Mouse (Mus musculus) intestine, postnatal 0 days (tissue): Measurements from ENCODE around the gene Efhd1. TPM values are rescaled to one million over a fixed set of nuclear protein-coding genes. Genes with fewer than 3 reads are reported as not detected.

Experiments used
- ATAC-seq: fragments of 200-750 bp; cut with Nextera tagmentation; 2 replicates; pipeline ENCODE4 v1.8.0; 2017; ENCODE audit warnings: mild to moderate bottlenecking, moderate TSS enrichment, moderate library complexity
- H3K27ac ChIP-seq: fragments of 300-500 bp; sonication (generic); 2 replicates; pipeline ENCODE4 v1.5.1; 2014; ENCODE audit warnings: mild to moderate bottlenecking, low read depth, low read length, moderate library complexity
- H3K27me3 ChIP-seq: fragments of 300-500 bp; sonication (generic); replicated peaks from 2 replicates; pipeline ENCODE4 v1.6.1; 2014; ENCODE audit warnings: low read length, mixed read lengths; ENCODE audit not compliant: control insufficient read depth, insufficient read depth
- H3K36me3 ChIP-seq: fragments of 300-500 bp; sonication (generic); 2 replicates; pipeline ENCODE4 v1.6.1; 2014; ENCODE audit warnings: mild to moderate bottlenecking, moderate library complexity; ENCODE audit not compliant: control insufficient read depth, insufficient read depth
- H3K4me1 ChIP-seq: fragments of 300-500 bp; sonication (generic); replicated peaks from 2 replicates; pipeline ENCODE4 v1.6.1; 2014; ENCODE audit warnings: antibody characterized with exemption, low read length, mixed read lengths; ENCODE audit not compliant: control insufficient read depth, insufficient read depth
- H3K4me2 ChIP-seq: fragments of 300-500 bp; sonication (generic); replicated peaks from 2 replicates; pipeline ENCODE4 v1.6.1; 2014; ENCODE audit warnings: low read depth, mild to moderate bottlenecking, moderate library complexity
- H3K4me3 ChIP-seq: fragments of 300-500 bp; sonication (generic); 2 replicates; pipeline ENCODE4 v1.5.1; 2014; ENCODE audit warnings: low read depth, low read length
- H3K9ac ChIP-seq: fragments of 300-500 bp; sonication (generic); 2 replicates; pipeline ENCODE4 v1.6.1; 2014; ENCODE audit warnings: mild to moderate bottlenecking, low read depth, low read length
- H3K9me3 ChIP-seq: fragments of 300-500 bp; sonication (generic); 2 replicates; pipeline ENCODE4 v1.6.1; 2016; ENCODE audit warnings: mixed run types; ENCODE audit not compliant: control insufficient read depth
- CTCF ChIP-seq: sonication (generic); IDR thresholded peaks from 2 replicates; pipeline ENCODE4 v1.5.1; 2016; ENCODE audit warnings: low read depth, mild to moderate bottlenecking, control low read depth, antibody characterized with exemption, moderate library complexity
- WGBS: fragments of 180-500 bp; shearing (Covaris S2); extraction: QIAGEN DNeasy Blood & Tissue Kit; methylation state at CpG from one replicate; pipeline ENCODE4 v1.1.7; 2014; 5-methylcytosine and 5-hydroxymethylcytosine counted together
- polyA plus RNA-seq: library from polyadenylated mRNA; unstranded; fragments of >200 nt; fragmentation: Nextera tagmentation; extraction: Ambion mirVana; gene quantifications from 2 replicates; pipeline ENCODE4 v1.2.1, GENCODE M21; 2015

Gene Efhd1
- polyA plus RNA-seq, 1 experiment from 2014 or later, result 3.0 TPM

DNA sequence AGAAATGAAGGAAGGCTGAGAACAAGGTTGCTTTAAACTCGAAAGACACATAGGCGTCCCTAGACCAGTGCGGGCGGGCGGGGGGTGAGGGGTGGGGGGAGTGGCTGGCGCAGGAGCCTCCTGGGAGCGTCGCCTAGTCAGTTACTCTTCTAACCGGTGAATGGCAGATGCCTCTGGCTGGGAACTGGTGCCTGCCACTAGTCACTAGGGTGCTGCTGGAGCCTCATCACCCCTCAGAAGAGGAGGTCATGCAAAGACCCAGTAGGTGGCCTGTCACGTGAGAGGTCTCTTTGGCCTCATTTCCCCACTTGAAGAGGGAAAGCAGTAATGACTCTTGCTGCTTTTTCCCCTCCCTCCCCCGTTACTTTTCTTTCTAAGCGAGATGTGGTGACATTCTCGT lies 1.0 kb downstream of the Efhd1 start:
- H3K36me3 ChIP-seq, result no peaks in the 10 kb centered on the region
- H3K9ac ChIP-seq, result no peak overlapping the region
- no peak for ATAC-seq
- H3K4me3 ChIP-seq, result peak overlapping the region; percentile 49
- no peak overlapping the region for H3K27ac ChIP-seq
- under 1% methylated on average over 13 of the region's 13 CpGs for WGBS
- H3K4me2 ChIP-seq, result peak overlapping the region; percentile 87
- no peak for TF ChIP-seq CTCF
- no peaks in the 10 kb centered on the region for H3K9me3 ChIP-seq
- H3K27me3 ChIP-seq, result peaks cover 63% of the 10 kb centered on the region
- H3K4me1 ChIP-seq, result no peaks in the 10 kb centered on the region; the same call in 1 of the 2 replicates

DNA sequence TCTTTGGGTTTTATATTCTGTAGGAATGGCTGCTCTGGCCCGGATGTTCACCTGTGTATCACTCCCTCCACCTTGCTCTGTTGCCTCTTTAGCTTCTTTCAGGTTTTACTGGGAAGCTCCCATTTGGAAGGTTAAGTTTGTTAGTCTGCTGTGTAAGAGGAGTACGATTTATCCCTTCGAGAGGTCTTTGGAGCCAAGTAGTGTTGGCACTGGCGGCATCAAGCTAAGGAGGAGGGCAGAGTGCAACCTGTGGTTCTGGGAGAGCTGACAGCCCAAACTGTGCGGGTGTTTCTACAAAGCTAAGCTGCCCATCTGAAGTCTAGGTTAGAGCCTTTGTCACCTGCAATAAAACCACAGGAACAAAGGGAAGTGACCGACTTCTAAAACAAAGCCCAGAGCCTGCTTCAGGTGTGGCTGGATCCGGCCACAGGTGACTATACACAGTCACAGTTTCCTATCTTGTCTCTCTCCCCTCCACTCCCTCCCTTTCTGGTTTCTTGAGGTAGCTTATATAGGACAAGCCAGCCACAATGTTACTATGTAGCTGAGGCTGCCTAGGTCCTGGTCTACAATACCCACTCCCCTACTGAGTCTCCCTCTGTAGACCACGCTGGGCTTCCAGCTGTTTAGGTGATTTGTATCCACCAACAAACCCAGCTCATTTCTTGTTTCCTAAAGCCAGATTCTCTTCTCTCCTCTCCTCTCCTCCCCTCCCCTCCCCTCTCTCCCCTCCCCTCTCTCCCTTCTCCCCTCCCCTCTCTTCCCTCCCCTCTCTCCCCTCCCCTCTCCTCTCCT lies 2.3 kb downstream of the Efhd1 start:
- Histone ChIP-seq H3K36me3 (no peaks in the 10 kb centered on the region), H3K27ac (no peak overlapping the region), H3K4me2 (no peak overlapping the region), H3K9ac (no peak overlapping the region), H3K4me3 (no peak overlapping the region), H3K4me1 (no peaks in the 10 kb centered on the region; the same call in 1 of the 2 replicates), H3K27me3 (peaks cover 56% of the 10 kb centered on the region), H3K9me3 (no peaks in the 10 kb centered on the region)
- WGBS, result 29% methylated on average over 8 of the region's 8 CpGs
- no peak for ATAC-seq
- no peak for TF ChIP-seq CTCF

DNA sequence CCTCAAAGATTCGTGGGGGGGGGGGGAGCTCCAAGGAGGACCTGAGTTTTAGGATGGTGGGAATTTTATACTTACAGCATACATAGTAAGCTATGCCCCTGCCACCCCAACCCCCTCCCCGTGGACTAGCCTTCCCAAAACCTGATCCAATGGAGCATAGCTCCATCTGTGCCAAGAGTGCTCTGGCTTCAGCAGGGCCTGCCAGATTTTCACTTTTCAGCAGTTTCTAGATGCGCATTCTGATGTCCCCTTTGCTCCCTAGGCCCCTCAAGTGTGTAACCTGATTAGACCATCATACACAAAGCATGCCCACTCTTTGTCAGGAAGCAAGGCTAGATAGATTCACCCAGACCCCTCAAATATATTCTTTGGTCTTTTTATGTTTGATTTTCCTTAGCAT lies 6.0 kb downstream of the Efhd1 start:
- no peak overlapping the region for H3K27ac ChIP-seq
- no peak for TF ChIP-seq CTCF
- H3K27me3 ChIP-seq, result peaks cover 22% of the 10 kb centered on the region
- H3K9ac ChIP-seq, result no peak overlapping the region
- ATAC-seq, result no peak
- no peak overlapping the region for H3K4me3 ChIP-seq
- H3K36me3 ChIP-seq, result no peaks in the 10 kb centered on the region
- H3K4me2 ChIP-seq, result no peak overlapping the region
- no peaks in the 10 kb centered on the region for H3K9me3 ChIP-seq
- H3K4me1 ChIP-seq, result no peaks in the 10 kb centered on the region; the same call in 1 of the 2 replicates
- 64% methylated on average over 3 of the region's 3 CpGs for WGBS

DNA sequence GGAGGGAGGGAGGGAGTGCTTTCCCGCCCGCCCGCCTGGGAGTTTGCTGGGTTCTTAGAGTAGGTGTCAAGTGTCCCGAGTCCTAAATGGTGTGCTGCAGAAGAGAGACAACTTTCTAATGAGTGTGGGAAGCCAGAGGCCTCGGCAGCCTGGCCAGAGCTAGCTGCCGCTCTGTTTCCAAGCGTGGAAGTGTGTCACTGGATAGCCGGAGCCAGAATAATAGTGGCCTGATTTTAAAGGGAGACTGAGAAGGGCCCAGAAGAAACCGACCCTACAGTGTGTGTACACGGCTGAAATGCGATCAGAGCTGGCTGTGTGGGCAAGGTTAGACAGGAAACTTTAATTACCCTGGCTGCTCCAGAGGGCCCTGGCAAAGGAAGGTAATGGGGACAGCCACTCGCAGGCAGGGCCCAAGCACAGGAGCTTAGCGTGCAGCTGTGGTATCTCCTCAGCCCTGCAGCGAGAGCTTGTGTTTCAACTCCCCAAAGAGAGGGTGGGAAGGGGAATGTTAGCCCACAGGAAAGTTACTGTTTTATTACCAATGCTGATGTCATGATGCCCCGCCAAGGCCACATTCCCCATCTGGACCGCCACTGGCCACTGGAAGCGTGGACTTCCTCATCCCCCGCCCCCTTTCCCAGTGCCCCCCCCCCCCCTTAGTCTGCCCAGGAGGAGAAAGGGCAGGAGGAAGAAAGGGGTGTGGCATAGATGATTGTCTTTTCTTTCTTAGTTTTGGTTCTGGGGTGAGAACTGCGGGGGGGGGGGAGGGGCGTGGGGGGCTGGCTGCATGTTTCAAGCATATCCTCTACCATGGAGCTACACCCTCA lies 6.7 kb downstream of the Efhd1 start:
- no peaks in the 10 kb centered on the region for H3K9me3 ChIP-seq
- peaks cover 15% of the 10 kb centered on the region for H3K27me3 ChIP-seq
- H3K9ac ChIP-seq, result no peak overlapping the region
- H3K4me1 ChIP-seq, result no peaks in the 10 kb centered on the region; the same call in 1 of the 2 replicates
- H3K4me3 ChIP-seq, result no peak overlapping the region
- ATAC-seq, result no peak
- H3K27ac ChIP-seq, result no peak overlapping the region
- no peak for TF ChIP-seq CTCF
- no peaks in the 10 kb centered on the region for H3K36me3 ChIP-seq
- 32% methylated on average over 18 of the region's 20 CpGs for WGBS
- H3K4me2 ChIP-seq, result 0 out of 2 replicates have a peak overlapping the region, but pooled peaks have one; percentile 21

DNA sequence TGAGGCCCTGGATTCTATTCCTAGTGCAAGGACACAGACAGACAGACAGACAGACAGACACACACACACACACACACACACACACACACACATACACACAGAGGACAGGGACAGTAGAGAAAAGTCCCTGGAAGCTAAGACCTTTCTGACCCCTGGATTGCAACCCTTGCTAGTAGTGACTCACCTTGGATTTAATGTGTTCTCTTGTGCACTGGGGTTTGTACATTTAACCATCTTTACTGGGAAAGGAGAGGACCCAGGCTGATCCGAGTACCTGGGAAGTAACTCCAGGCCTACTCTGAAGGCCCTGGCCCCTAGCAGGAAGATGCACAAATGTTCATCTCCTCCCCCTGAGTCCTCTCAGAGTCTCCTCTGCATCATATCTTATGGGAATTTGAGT lies 7.4 kb downstream of the Efhd1 start:
- H3K27ac ChIP-seq, result no peak overlapping the region
- H3K27me3 ChIP-seq, result peaks cover 8% of the 10 kb centered on the region
- H3K36me3 ChIP-seq, result no peaks in the 10 kb centered on the region
- H3K4me2 ChIP-seq, result no peak overlapping the region
- WGBS, result 84% methylated on average over 1 of the region's 1 CpGs
- H3K4me3 ChIP-seq, result no peak overlapping the region
- no peak for ATAC-seq
- H3K9me3 ChIP-seq, result no peaks in the 10 kb centered on the region
- TF ChIP-seq CTCF, result no peak
- H3K9ac ChIP-seq, result no peak overlapping the region
- no peaks in the 10 kb centered on the region; the same call in 1 of the 2 replicates for H3K4me1 ChIP-seq

DNA sequence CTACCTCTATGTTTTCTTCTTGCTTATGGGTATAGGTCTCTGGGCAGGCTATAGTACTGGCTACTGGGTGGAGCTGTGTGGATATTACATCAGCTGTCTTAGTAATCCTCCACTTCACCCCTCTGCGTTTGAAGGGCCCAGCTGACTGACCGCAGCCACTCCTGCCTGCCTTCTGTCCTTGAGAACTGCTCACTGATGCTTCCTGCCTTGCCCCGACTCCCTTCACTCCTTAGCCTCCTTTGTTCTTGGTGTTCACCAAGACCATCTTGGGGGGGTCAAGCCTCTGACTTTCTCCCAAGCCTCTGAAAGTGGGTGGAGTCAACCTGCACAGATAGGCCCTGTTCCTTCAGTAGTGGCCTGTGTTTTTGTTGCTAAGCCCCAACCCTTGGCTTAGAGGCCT lies 8.3 kb downstream of the Efhd1 start:
- no peak for TF ChIP-seq CTCF
- Histone ChIP-seq H3K4me2 (no peak overlapping the region), H3K36me3 (no peaks in the 10 kb centered on the region), H3K9me3 (no peaks in the 10 kb centered on the region), H3K4me1 (no peaks in the 10 kb centered on the region; the same call in 1 of the 2 replicates), H3K9ac (no peak overlapping the region), H3K27ac (no peak overlapping the region), H3K4me3 (no peak overlapping the region), H3K27me3 (peaks cover 3% of the 10 kb centered on the region; the same call in 1 of the 2 replicates)
- ATAC-seq, result no peak
- WGBS, result 82% methylated on average over 3 of the region's 3 CpGs
